Comparison of ENCODE assay signal across 24 mouse cellular contexts in genomic region chr6:125284751-125285150, GRCm38 (mm10). TPM values are rescaled to one million over a fixed set of nuclear protein-coding genes. Genes with fewer than 3 reads are reported as not detected.
A peak's percentile ranks its signal among the peaks of the same experiment; 100 is the strongest.
DNase-seq lines count a peak whose midpoint lies in the region; ATAC-seq and TF ChIP-seq lines count a peak whose summit lies in the region.
"Had no signal": no experiment of that assay in that cellular context is flagged by ENCODE, and none has a peak within 500 bp of the region (broad histone marks: within the 10 kb centered on the region; RNA-seq: fewer than 3 reads in every experiment).

No protein-coding gene starts in this region.

- peak; percentile 33 for TF ChIP-seq CTCF in stomach, postnatal 0 days (IDR thresholded peaks at IDR 0.05; ENCODE audit: low read depth)

- DNase-seq in midbrain, embryonic 11.5 days (ENCODE audit: low spot score, missing footprints), result peak; percentile 37
- DNase-seq in midbrain, embryonic 14.5 days, result no peak
- DNase-seq in ES-CJ7 (ENCODE audit: low read depth, low spot score) (peak; percentile 63), ZHBTc4 (ENCODE audit: low read depth, low spot score) (peak; percentile 80)
- DNase-seq in stomach, postnatal 0 days (ENCODE audit: low spot score), result no peak
- no peak for DNase-seq in spleen, postnatal 14 days (ENCODE audit: low spot score in 2 of 2)
- no peak for DNase-seq in cerebellum, adult 9-10 months
- DNase-seq: adrenal gland, adult 2 months; adrenal gland, postnatal 25 days; cerebellum, adult 18-20 months; cerebellum, postnatal 10 days; gastrocnemius, postnatal 36 days; heart, adult 11 months; heart, postnatal 36 days had no signal

- H3K4me2 ChIP-seq in midbrain, embryonic 11.5 days, result no peak overlapping the region
- H3K4me2 ChIP-seq in midbrain, embryonic 14.5 days (ENCODE audit: low read length), result no peak overlapping the region
- H3K4me2 ChIP-seq in stomach, postnatal 0 days (replicated peaks; ENCODE audit: low read depth), result no peak overlapping the region
- H3K4me2 ChIP-seq: embryonic facial prominence, embryonic 15.5 days; forebrain, embryonic 15.5 days; heart, embryonic 13.5 days; hindbrain, embryonic 15.5 days had no signal

- no peak for ATAC-seq in midbrain, embryonic 11.5 days (ENCODE audit: low FRiP score)
- ATAC-seq in midbrain, embryonic 14.5 days (ENCODE audit: low FRiP score, low TSS enrichment), result no peak
- no peak for ATAC-seq in stomach, postnatal 0 days (ENCODE audit: low FRiP score, low TSS enrichment)
- ATAC-seq: activated CD4-positive, CD25-positive, alpha-beta regulatory T cell, adult 4 months; forebrain, embryonic 15.5 days had no signal

- H3K9ac ChIP-seq in midbrain, embryonic 11.5 days (ENCODE audit: low read length), result no peak overlapping the region
- H3K9ac ChIP-seq in midbrain, embryonic 14.5 days (replicated peaks; ENCODE audit: low read length), result no peak overlapping the region
- no peak overlapping the region for H3K9ac ChIP-seq in stomach, postnatal 0 days (ENCODE audit: low read length)
- H3K9ac ChIP-seq: embryonic facial prominence, embryonic 15.5 days; forebrain, embryonic 15.5 days; heart, embryonic 13.5 days; hindbrain, embryonic 15.5 days had no signal

- no peaks in the 10 kb centered on the region for H3K9me3 ChIP-seq in midbrain, embryonic 11.5 days (ENCODE audit: control insufficient read depth, low read length)
- no peaks in the 10 kb centered on the region for H3K9me3 ChIP-seq in midbrain, embryonic 14.5 days (ENCODE audit: control insufficient read depth, low read length)
- H3K9me3 ChIP-seq in stomach, postnatal 0 days (ENCODE audit: control insufficient read depth, low read length), result no peaks in the 10 kb centered on the region
- H3K9me3 ChIP-seq: forebrain, embryonic 15.5 days; heart, embryonic 13.5 days; hindbrain, embryonic 15.5 days had no signal

- no peaks in the 10 kb centered on the region for H3K36me3 ChIP-seq in midbrain, embryonic 11.5 days (ENCODE audit: control insufficient read depth, insufficient read depth, low read length)
- H3K36me3 ChIP-seq in midbrain, embryonic 14.5 days (ENCODE audit: control insufficient read depth, insufficient read depth, low read length), result no peaks in the 10 kb centered on the region
- no peaks in the 10 kb centered on the region for H3K36me3 ChIP-seq in stomach, postnatal 0 days (ENCODE audit: control insufficient read depth, insufficient read depth, low read length)
- H3K36me3 ChIP-seq: embryonic facial prominence, embryonic 15.5 days; forebrain, embryonic 15.5 days; heart, embryonic 13.5 days; hindbrain, embryonic 15.5 days had no signal

- no peak overlapping the region for H3K4me3 ChIP-seq in midbrain, embryonic 11.5 days (ENCODE audit: low read depth, low read length)
- no peak overlapping the region for H3K4me3 ChIP-seq in midbrain, embryonic 14.5 days (replicated peaks; ENCODE audit: low read depth, low read length)
- H3K4me3 ChIP-seq in stomach, postnatal 0 days (ENCODE audit: low read depth, low read length), result no peak overlapping the region
- H3K4me3 ChIP-seq: embryonic facial prominence, embryonic 15.5 days; erythroblast, embryonic 14.5 days; forebrain, embryonic 15.5 days; heart, embryonic 13.5 days; hindbrain, embryonic 15.5 days had no signal

- no peaks in the 10 kb centered on the region for H3K4me1 ChIP-seq in midbrain, embryonic 11.5 days (ENCODE audit: control insufficient read depth, insufficient read depth, low read length)
- H3K4me1 ChIP-seq in midbrain, embryonic 14.5 days (ENCODE audit: control insufficient read depth, insufficient read depth, low read length), result no peaks in the 10 kb centered on the region
- H3K4me1 ChIP-seq in stomach, postnatal 0 days (replicated peaks; ENCODE audit: control insufficient read depth, insufficient read depth), result 0 out of 2 replicates have a peak, but pooled peaks cover 2% of the 10 kb centered on the region
- H3K4me1 ChIP-seq: heart, embryonic 13.5 days; hindbrain, embryonic 15.5 days had no signal

- H3K27ac ChIP-seq in midbrain, embryonic 11.5 days (ENCODE audit: low read depth, low read length), result no peak overlapping the region
- no peak overlapping the region for H3K27ac ChIP-seq in midbrain, embryonic 14.5 days (replicated peaks; ENCODE audit: low read depth, low read length)
- no peak overlapping the region for H3K27ac ChIP-seq in stomach, postnatal 0 days (replicated peaks)
- H3K27ac ChIP-seq: embryonic facial prominence, embryonic 15.5 days; forebrain, embryonic 15.5 days; heart, embryonic 13.5 days; hindbrain, embryonic 15.5 days had no signal

- TF ChIP-seq EP300 in stomach, postnatal 0 days (optimal IDR thresholded peaks at IDR 0.05), result no peak

- 90% methylated on average over 7 of the region's 7 CpGs for WGBS in midbrain, embryonic 11.5 days
- 94% methylated on average over 7 of the region's 7 CpGs for WGBS in midbrain, embryonic 14.5 days
- WGBS in stomach, postnatal 0 days, result 79% methylated on average over 7 of the region's 7 CpGs

- H3K27me3 ChIP-seq in midbrain, embryonic 11.5 days (ENCODE audit: control insufficient read depth, insufficient read depth, low read length), result no peaks in the 10 kb centered on the region
- H3K27me3 ChIP-seq in midbrain, embryonic 14.5 days (ENCODE audit: control insufficient read depth, insufficient read depth, low read length), result no peaks in the 10 kb centered on the region
- no peaks in the 10 kb centered on the region for H3K27me3 ChIP-seq in stomach, postnatal 0 days (ENCODE audit: control insufficient read depth, insufficient read depth, low read length)
- H3K27me3 ChIP-seq: embryonic facial prominence, embryonic 15.5 days; forebrain, embryonic 15.5 days; hindbrain, embryonic 15.5 days had no signal

RNA-seq across cellular contexts. Expression of gene Tuba3a, which starts 1.1 kb away (rescaled TPM):
- 0.08 TPM in 1 of 2 replicates, not detected in the other for polyA plus RNA-seq in midbrain, embryonic 11.5 days (2014; fragmentation: Nextera tagmentation; extraction: Ambion mirVana)
- not detected in 2 replicates for polyA plus RNA-seq in midbrain, embryonic 14.5 days (2014; fragmentation: Nextera tagmentation; extraction: Ambion mirVana)
- 0.08 and 0.15 TPM in 2 replicates for polyA plus RNA-seq in stomach, postnatal 0 days (2015; fragmentation: Nextera tagmentation; extraction: Ambion mirVana)
- polyA plus RNA-seq: adrenal gland, adult 2 months; embryonic facial prominence, embryonic 11.5 days; erythroblast, embryonic 14.5 days; forebrain, embryonic 11.5 days; forebrain, embryonic 15.5 days; heart, postnatal 0 days; hindbrain, embryonic 11.5 days; hindbrain, embryonic 15.5 days had no signal

RNA-seq across cellular contexts. Expression of gene Ltbr, which starts 28.9 kb away (rescaled TPM):
- polyA plus RNA-seq in midbrain, embryonic 11.5 days (2014; fragmentation: Nextera tagmentation; extraction: Ambion mirVana), result 18.0 and 19.7 TPM in 2 replicates
- 10.2 and 13.9 TPM in 2 replicates for polyA plus RNA-seq in midbrain, embryonic 14.5 days (2014; fragmentation: Nextera tagmentation; extraction: Ambion mirVana)
- 71.5 and 73.0 TPM in 2 replicates for polyA plus RNA-seq in stomach, postnatal 0 days (2015; fragmentation: Nextera tagmentation; extraction: Ambion mirVana)
- polyA plus RNA-seq: activated CD4-positive, CD25-positive, alpha-beta regulatory T cell, adult 4 months had no signal

RNA-seq across cellular contexts. Expression of gene Scnn1a, which starts 35.7 kb away (rescaled TPM):
- polyA plus RNA-seq in midbrain, embryonic 11.5 days (2014; fragmentation: Nextera tagmentation; extraction: Ambion mirVana), result 0.33 and 0.77 TPM in 2 replicates
- 0.51 and 0.76 TPM in 2 replicates for polyA plus RNA-seq in midbrain, embryonic 14.5 days (2014; fragmentation: Nextera tagmentation; extraction: Ambion mirVana)
- polyA plus RNA-seq in stomach, postnatal 0 days (2015; fragmentation: Nextera tagmentation; extraction: Ambion mirVana), result 18.5 and 20.6 TPM in 2 replicates
- polyA plus RNA-seq: activated CD4-positive, CD25-positive, alpha-beta regulatory T cell, adult 4 months had no signal

RNA-seq across cellular contexts. Expression of gene Cd27, which starts 47.9 kb away (rescaled TPM):
- 0.62 and 0.93 TPM in 2 replicates for polyA plus RNA-seq in midbrain, embryonic 11.5 days (2014; fragmentation: Nextera tagmentation; extraction: Ambion mirVana)
- polyA plus RNA-seq in midbrain, embryonic 14.5 days (2014; fragmentation: Nextera tagmentation; extraction: Ambion mirVana), result 1.1 and 1.9 TPM in 2 replicates
- polyA plus RNA-seq in stomach, postnatal 0 days (2015; fragmentation: Nextera tagmentation; extraction: Ambion mirVana), result 0.91 and 1.1 TPM in 2 replicates

RNA-seq across cellular contexts. Expression of gene Tapbpl, which starts 53.1 kb away (rescaled TPM):
- 1.2 and 1.6 TPM in 2 replicates for polyA plus RNA-seq in midbrain, embryonic 11.5 days (2014; fragmentation: Nextera tagmentation; extraction: Ambion mirVana)
- 3.0 and 3.3 TPM in 2 replicates for polyA plus RNA-seq in midbrain, embryonic 14.5 days (2014; fragmentation: Nextera tagmentation; extraction: Ambion mirVana)
- polyA plus RNA-seq in stomach, postnatal 0 days (2015; fragmentation: Nextera tagmentation; extraction: Ambion mirVana), result 8.5 and 8.6 TPM in 2 replicates

Comparison
In these comparisons a context has a peak if more than half of its experiments do, and no peak if none do; other contexts are left out.
1. DNase-seq: peak in midbrain, embryonic 11.5 days (single experiment), ES-CJ7 (single experiment) and ZHBTc4 (single experiment); none in midbrain, embryonic 14.5 days (single experiment), stomach, postnatal 0 days (single experiment), spleen, postnatal 14 days (0 of 2) and cerebellum, adult 9-10 months (single experiment).
2. RNA of gene Scnn1a, which starts 35.7 kb away (polyA plus RNA-seq): 18.5 to 20.6 TPM in stomach, postnatal 0 days; 0.51 to 0.76 TPM in midbrain, embryonic 14.5 days and 0.33 to 0.77 TPM in midbrain, embryonic 11.5 days; every median in the first group is over 10 times any median in the second.